Mouse (Mus musculus): ENCODE data around the gene Fbxo48.
A peak's percentile ranks its signal among the peaks of the same experiment; 100 is the strongest.

Fbxo48 gene

GRCm38 (mm10) chr11:16950976-16951760, at the start of gene Fbxo48:
Gene Fbxo48 (plus strand): TSS chr11:16951375.
- DNase-seq (ENCODE audit: low spot score) = peak; percentile 78

GRCm38 (mm10) chr11:16904302-16905011, 46.7 kb upstream of the Fbxo48 start:
- DNase-seq (ENCODE audit: low spot score) = no peak

GRCm38 (mm10) chr11:16905012-16905332, 46.2 kb upstream of the Fbxo48 start:
- DNase-seq (ENCODE audit: low spot score) = no peak

GRCm38 (mm10) chr11:16906530-16906929, 44.6 kb upstream of the Fbxo48 start:
- DNase-seq (ENCODE audit: low spot score) = no peak

- DNase-seq (ENCODE audit: low spot score) = no peak
Measured at GRCm38 (mm10) chr11:16907517-16908129, 43.6 kb upstream of the Fbxo48 start.

GRCm38 (mm10) chr11:16914756-16915155, 36.4 kb upstream of the Fbxo48 start:
- no peak for DNase-seq (ENCODE audit: low spot score)

GRCm38 (mm10) chr11:16915850-16916249, 35.3 kb upstream of the Fbxo48 start:
- no peak for DNase-seq (ENCODE audit: low spot score)

GRCm38 (mm10) chr11:16917512-16917911, 33.7 kb upstream of the Fbxo48 start:
- DNase-seq (ENCODE audit: low spot score) = no peak

- no peak for DNase-seq (ENCODE audit: low spot score)
Measured at GRCm38 (mm10) chr11:16932159-16932558, 19.0 kb upstream of the Fbxo48 start.

GRCm38 (mm10) chr11:16935577-16936236, 15.5 kb upstream of the Fbxo48 start:
- DNase-seq (ENCODE audit: low spot score) = no peak

GRCm38 (mm10) chr11:16941103-16941793, 9.9 kb upstream of the Fbxo48 start:
- no peak for DNase-seq (ENCODE audit: low spot score)

GRCm38 (mm10) chr11:16941973-16942452, 9.2 kb upstream of the Fbxo48 start:
- no peak for DNase-seq (ENCODE audit: low spot score)

- no peak for DNase-seq (ENCODE audit: low spot score)
Measured at GRCm38 (mm10) chr11:16943016-16943415, 8.2 kb upstream of the Fbxo48 start.

- DNase-seq (ENCODE audit: low spot score) = no peak
Measured at GRCm38 (mm10) chr11:16948756-16949155, 2.4 kb upstream of the Fbxo48 start.

GRCm38 (mm10) chr11:16950226-16950975, 774 bp upstream of the Fbxo48 start:
- no peak for DNase-seq (ENCODE audit: low spot score)

- no peak for DNase-seq (ENCODE audit: low spot score)
Measured at GRCm38 (mm10) chr11:16951761-16952010, 511 bp downstream of the Fbxo48 start.

GRCm38 (mm10) chr11:16956115-16956862, 5.1 kb downstream of the Fbxo48 start:
- no peak for DNase-seq (ENCODE audit: low spot score)

- no peak for DNase-seq (ENCODE audit: low spot score)
Measured at GRCm38 (mm10) chr11:16957030-16957429, 5.9 kb downstream of the Fbxo48 start.

- DNase-seq (ENCODE audit: low spot score) = no peak
Measured at GRCm38 (mm10) chr11:16958520-16958919, 7.3 kb downstream of the Fbxo48 start.

- DNase-seq (ENCODE audit: low spot score) = no peak
Measured at GRCm38 (mm10) chr11:16967806-16968205, 16.6 kb downstream of the Fbxo48 start.

- no peak for DNase-seq (ENCODE audit: low spot score)
Measured at GRCm38 (mm10) chr11:16969650-16970049, 18.5 kb downstream of the Fbxo48 start.

Data from ovary, postnatal 10 days (tissue).